Mouse (Mus musculus): ENCODE results near the gene Gm49366.

GRCm38 (mm10) chr12:84052609-84053008, 13.9 kb downstream of the Gm49366 start:
- TF ChIP-seq CTCF (conservative IDR thresholded peaks at IDR 0.05; ENCODE audit: insufficient read depth, insufficient read length, low read depth, low read length) = no peak
- no peak for TF ChIP-seq POLR2A (IDR thresholded peaks at IDR 0.05; ENCODE audit: low read depth, low read length)
